Mouse (Mus musculus) lung, postnatal 0 days (tissue): Measurements from ENCODE around the gene Jaml.

Experiments used
- CTCF ChIP-seq: IDR thresholded peaks from 2 replicates; pipeline ENCODE4 v1.5.1; 2016; ENCODE audit warnings: antibody characterized with exemption, mild to moderate bottlenecking
- EP300 ChIP-seq: IDR thresholded peaks from 2 replicates; pipeline ENCODE4 v1.6.1; 2016; ENCODE audit warnings: antibody characterized with exemption, mild to moderate bottlenecking, control low read depth

- TF ChIP-seq CTCF = no peak
- TF ChIP-seq EP300 = no peak
Measured at GRCm38 (mm10) chr9:45119954-45120530, 41.1 kb downstream of the Jaml start.
